Comparison of ENCODE assay signal across 8 mouse cellular contexts in the genomic region with DNA sequence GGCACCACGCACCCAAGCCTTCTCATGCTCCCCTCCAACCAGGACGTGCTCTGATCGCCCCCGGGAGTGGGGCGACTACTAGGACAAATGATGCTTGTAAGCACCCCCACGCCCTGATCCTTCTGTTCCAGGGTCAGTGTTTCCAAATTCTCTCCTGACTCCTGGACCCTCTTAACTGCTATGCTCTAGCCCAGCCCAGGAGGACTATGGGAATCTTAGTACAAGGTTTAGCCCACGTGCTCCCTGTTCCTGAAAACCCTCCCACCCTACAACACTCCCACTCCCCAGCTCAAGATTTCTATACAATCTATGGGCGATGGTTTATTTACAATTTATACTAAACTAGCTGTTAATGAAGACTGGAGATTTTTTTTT. TPM values are rescaled to one million over a fixed set of nuclear protein-coding genes. Genes with fewer than 3 reads are reported as not detected.
DNase-seq lines count a peak whose midpoint lies in the region; ATAC-seq and TF ChIP-seq lines count a peak whose summit lies in the region.

No protein-coding gene starts in this region.

- no peak overlapping the region; the same call in 1 of the 2 replicates for H3K9ac ChIP-seq in embryonic facial prominence, embryonic 15.5 days
- peak overlapping the region; percentile 92; the same call in 1 of the 2 replicates for H3K9ac ChIP-seq in neural tube, embryonic 14.5 days (replicated peaks; ENCODE audit: low read depth, low read length)

- no peak for DNase-seq in layer of hippocampus, adult 2 months (ENCODE audit: low spot score in 2 of 2)
- DNase-seq in layer of hippocampus, adult 11-12 months (ENCODE audit: low spot score): no peak
- no peak for DNase-seq in limb, embryonic 10.5 days (ENCODE audit: low spot score)
- DNase-seq in layer of hippocampus, adult 18-20 months (ENCODE audit: low spot score in 2 of 2): no peak
- no peak for DNase-seq in cerebellum, adult 8-10 months
- DNase-seq in adrenal gland, adult (ENCODE audit: inconsistent age in 2 of 2, low spot score in 1 of 2): no peak

- no peaks in the 10 kb centered on the region for H3K27me3 ChIP-seq in embryonic facial prominence, embryonic 15.5 days
- H3K27me3 ChIP-seq in limb, embryonic 10.5 days (ENCODE audit: low read depth, poor library complexity, severe bottlenecking): no peaks in the 10 kb centered on the region
- H3K27me3 ChIP-seq in neural tube, embryonic 14.5 days (ENCODE audit: control insufficient read depth, insufficient read depth, low read length): no peaks in the 10 kb centered on the region

- TF ChIP-seq CTCF in layer of hippocampus, adult 2 months (conservative IDR thresholded peaks at IDR 0.05): no peak

- H3K9me3 ChIP-seq in embryonic facial prominence, embryonic 15.5 days (replicated peaks): no peaks in the 10 kb centered on the region
- no peaks in the 10 kb centered on the region for H3K9me3 ChIP-seq in limb, embryonic 10.5 days (replicated peaks)
- H3K9me3 ChIP-seq in neural tube, embryonic 14.5 days (ENCODE audit: control insufficient read depth, low read length): no peaks in the 10 kb centered on the region

- no peak overlapping the region for H3K27ac ChIP-seq in layer of hippocampus, adult 2 months
- H3K27ac ChIP-seq in embryonic facial prominence, embryonic 15.5 days (replicated peaks): no peak overlapping the region
- peak overlapping the region; percentile 99 for H3K27ac ChIP-seq in limb, embryonic 10.5 days
- H3K27ac ChIP-seq in neural tube, embryonic 14.5 days (ENCODE audit: low read depth, low read length): peak overlapping the region; percentile 94

- H3K4me2 ChIP-seq in embryonic facial prominence, embryonic 15.5 days (replicated peaks): peak overlapping the region; percentile 50
- H3K4me2 ChIP-seq in neural tube, embryonic 14.5 days (ENCODE audit: low read depth, low read length): peak overlapping the region; percentile 93

- peak overlapping the region; percentile 97 for H3K4me3 ChIP-seq in layer of hippocampus, adult 2 months
- H3K4me3 ChIP-seq in embryonic facial prominence, embryonic 15.5 days (replicated peaks): peak overlapping the region; percentile 91
- H3K4me3 ChIP-seq in limb, embryonic 10.5 days: peak overlapping the region; percentile 88
- H3K4me3 ChIP-seq in neural tube, embryonic 14.5 days (ENCODE audit: low read depth, low read length): peak overlapping the region; percentile 88

- H3K4me1 ChIP-seq in embryonic facial prominence, embryonic 15.5 days: peaks cover 16% of the 10 kb centered on the region
- peaks cover 31% of the 10 kb centered on the region for H3K4me1 ChIP-seq in limb, embryonic 10.5 days
- peaks cover 13% of the 10 kb centered on the region for H3K4me1 ChIP-seq in neural tube, embryonic 14.5 days (ENCODE audit: control insufficient read depth, insufficient read depth, low read length)

- WGBS in embryonic facial prominence, embryonic 15.5 days: 12% methylated on average over 8 of the region's 8 CpGs
- WGBS in limb, embryonic 10.5 days: 13% methylated on average over 8 of the region's 8 CpGs
- WGBS in neural tube, embryonic 14.5 days: 13% methylated on average over 8 of the region's 8 CpGs

- peaks cover 66% of the 10 kb centered on the region for H3K36me3 ChIP-seq in embryonic facial prominence, embryonic 15.5 days
- H3K36me3 ChIP-seq in limb, embryonic 10.5 days: peaks cover 80% of the 10 kb centered on the region
- peaks cover 27% of the 10 kb centered on the region for H3K36me3 ChIP-seq in neural tube, embryonic 14.5 days (ENCODE audit: control insufficient read depth, insufficient read depth, low read length)

- no peak for ATAC-seq in embryonic facial prominence, embryonic 15.5 days (ENCODE audit: insufficient number of reproducible peaks, low FRiP score, low TSS enrichment, low read depth)
- peak; percentile 48 for ATAC-seq in neural tube, embryonic 14.5 days (ENCODE audit: low read depth)

RNA-seq across cellular contexts. Expression of a gene that starts 0.3 kb away (rescaled TPM):
- 10 to 100 TPM; 24.8 to 25.0 TPM for total RNA-seq in layer of hippocampus, adult 2 months (2021)
- 33.1 and 33.7 TPM in 2 replicates for polyA plus RNA-seq in embryonic facial prominence, embryonic 15.5 days (2015; fragmentation: Nextera tagmentation; extraction: Ambion mirVana)
- polyA plus RNA-seq in limb, embryonic 10.5 days (2016; fragmentation: Nextera tagmentation; extraction: Ambion mirVana): 67.3 and 79.0 TPM in 2 replicates
- 20.1 and 29.0 TPM in 2 replicates for polyA plus RNA-seq in neural tube, embryonic 14.5 days (2014; fragmentation: Nextera tagmentation; extraction: Ambion mirVana)
- total RNA-seq in layer of hippocampus, adult 18-20 months (2021): 10 to 100 TPM; 26.3 to 26.5 TPM

RNA-seq across cellular contexts. Expression of a gene that starts 13.6 kb away (rescaled TPM):
- 10 to 100 TPM; 50.1 to 56.3 TPM for total RNA-seq in layer of hippocampus, adult 2 months (2021)
- 74.6 and 77.8 TPM in 2 replicates for polyA plus RNA-seq in embryonic facial prominence, embryonic 15.5 days (2015; fragmentation: Nextera tagmentation; extraction: Ambion mirVana)
- 71.9 and 72.5 TPM in 2 replicates for polyA plus RNA-seq in limb, embryonic 10.5 days (2016; fragmentation: Nextera tagmentation; extraction: Ambion mirVana)
- 81.2 and 84.9 TPM in 2 replicates for polyA plus RNA-seq in neural tube, embryonic 14.5 days (2014; fragmentation: Nextera tagmentation; extraction: Ambion mirVana)
- 10 to 100 TPM; 46.2 to 51.5 TPM for total RNA-seq in layer of hippocampus, adult 18-20 months (2021)

RNA-seq across cellular contexts. Expression of a gene that starts 22.1 kb away (rescaled TPM):
- total RNA-seq in layer of hippocampus, adult 2 months (2021): 1 to 10 TPM; 3.5 to 4.8 TPM
- 0.29 and 0.32 TPM in 2 replicates for polyA plus RNA-seq in embryonic facial prominence, embryonic 15.5 days (2015; fragmentation: Nextera tagmentation; extraction: Ambion mirVana)
- 0.06 TPM in 1 of 2 replicates, not detected in the other for polyA plus RNA-seq in limb, embryonic 10.5 days (2016; fragmentation: Nextera tagmentation; extraction: Ambion mirVana)
- 0.17 and 0.29 TPM in 2 replicates for polyA plus RNA-seq in neural tube, embryonic 14.5 days (2014; fragmentation: Nextera tagmentation; extraction: Ambion mirVana)
- total RNA-seq in layer of hippocampus, adult 18-20 months (2021): 1 to 10 TPM; 4.1 to 4.2 TPM

RNA-seq across cellular contexts. Expression of a gene that starts 41.6 kb away (rescaled TPM):
- total RNA-seq in layer of hippocampus, adult 2 months (2021): 1 to 10 TPM; 1.2 to 2.2 TPM
- polyA plus RNA-seq in embryonic facial prominence, embryonic 15.5 days (2015; fragmentation: Nextera tagmentation; extraction: Ambion mirVana): 0.68 and 1.8 TPM in 2 replicates
- 0.14 and 0.48 TPM in 2 replicates for polyA plus RNA-seq in limb, embryonic 10.5 days (2016; fragmentation: Nextera tagmentation; extraction: Ambion mirVana)
- polyA plus RNA-seq in neural tube, embryonic 14.5 days (2014; fragmentation: Nextera tagmentation; extraction: Ambion mirVana): 0.24 and 0.44 TPM in 2 replicates
- 1 to 10 TPM; 1.5 to 2.0 TPM for total RNA-seq in layer of hippocampus, adult 18-20 months (2021)

RNA-seq across cellular contexts. Expression of a gene that starts 45.7 kb away (rescaled TPM):
- 10 to 100 TPM; 24.0 to 24.3 TPM for total RNA-seq in layer of hippocampus, adult 2 months (2021)
- polyA plus RNA-seq in embryonic facial prominence, embryonic 15.5 days (2015; fragmentation: Nextera tagmentation; extraction: Ambion mirVana): 4.4 and 5.2 TPM in 2 replicates
- polyA plus RNA-seq in limb, embryonic 10.5 days (2016; fragmentation: Nextera tagmentation; extraction: Ambion mirVana): 3.4 and 4.4 TPM in 2 replicates
- polyA plus RNA-seq in neural tube, embryonic 14.5 days (2014; fragmentation: Nextera tagmentation; extraction: Ambion mirVana): 5.2 and 7.0 TPM in 2 replicates
- 10 to 100 TPM; 23.7 to 24.7 TPM for total RNA-seq in layer of hippocampus, adult 18-20 months (2021)

Comparison
In these comparisons a context has a peak if more than half of its experiments do, and no peak if none do; other contexts are left out.
1. H3K27ac ChIP-seq: peak in limb, embryonic 10.5 days (single experiment) and neural tube, embryonic 14.5 days (single experiment); none in layer of hippocampus, adult 2 months (single experiment) and embryonic facial prominence, embryonic 15.5 days (single experiment).
2. Peak in every context shown above with its lines, with median percentiles within 50 percentile points of each other: H3K4me3 ChIP-seq.